In the genomic region with DNA sequence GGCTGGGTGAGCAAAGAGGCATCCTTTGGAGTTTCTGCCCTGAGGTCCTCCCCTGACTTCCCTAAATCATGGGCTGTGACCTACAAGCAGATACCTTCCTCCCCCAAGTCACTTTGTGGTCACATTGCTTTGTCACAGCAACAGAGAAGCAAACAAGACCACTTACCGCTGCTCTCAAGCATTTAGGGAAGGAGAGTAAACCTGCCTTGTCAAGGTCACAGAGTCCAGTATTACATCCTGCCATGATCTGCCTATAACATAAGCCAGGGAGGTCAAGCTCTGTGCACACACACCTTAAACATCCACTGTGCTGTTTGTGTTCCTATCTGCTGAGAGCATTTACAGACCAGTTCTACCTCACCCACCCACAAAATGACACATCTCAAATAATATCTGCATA, we compare ENCODE assay signal across 10 mouse cellular contexts.
DNase-seq lines count a peak whose midpoint lies in the region; ATAC-seq and TF ChIP-seq lines count a peak whose summit lies in the region.
"Had no signal": no experiment of that assay in that cellular context is flagged by ENCODE, and none has a peak within 500 bp of the region (broad histone marks: within the 10 kb centered on the region; RNA-seq: fewer than 3 reads in every experiment).

No protein-coding gene starts in this region.

- 0 out of 2 replicates have a peak, but pooled peaks cover 3% of the 10 kb centered on the region for H3K36me3 ChIP-seq in kidney, embryonic 15.5 days
- peaks cover 4 to 43% of the 10 kb centered on the region in 2 experiments for H3K36me3 ChIP-seq in CH12.LX (replicated peaks in 1 of 2; ENCODE audit: control insufficient read depth in 1 of 2, insufficient read depth in 1 of 2, low read length in 1 of 2)
- H3K36me3 ChIP-seq in heart, embryonic 16.5 days (ENCODE audit: control insufficient read depth, insufficient read depth), result peaks cover 3% of the 10 kb centered on the region; the same call in 1 of the 2 replicates
- H3K36me3 ChIP-seq in hindbrain, embryonic 11.5 days (ENCODE audit: control insufficient read depth, insufficient read depth, low read length), result no peaks in the 10 kb centered on the region

- peaks cover 5% of the 10 kb centered on the region for H3K79me2 ChIP-seq in CH12.LX (replicated peaks; ENCODE audit: control insufficient read depth, extremely low read depth, insufficient read depth, poor library complexity, severe bottlenecking)

- TF ChIP-seq RAD21 in CH12.LX (IDR thresholded peaks at IDR 0.05; ENCODE audit: low read depth, low read length), result no peak

- peak; percentile 67 for ATAC-seq in kidney, embryonic 15.5 days (replicated peaks; ENCODE audit: low FRiP score)
- ATAC-seq in heart, embryonic 16.5 days (replicated peaks; ENCODE audit: extremely low read depth, insufficient read depth, low FRiP score), result peak; percentile 56; the same call in 1 of the 2 replicates
- ATAC-seq in hindbrain, embryonic 11.5 days (ENCODE audit: low FRiP score), result no peak

- H3K9me3 ChIP-seq in kidney, embryonic 15.5 days (replicated peaks), result no peaks in the 10 kb centered on the region
- H3K9me3 ChIP-seq in CH12.LX (replicated peaks; ENCODE audit: low read length), result no peaks in the 10 kb centered on the region
- H3K9me3 ChIP-seq in heart, embryonic 16.5 days (replicated peaks; ENCODE audit: control insufficient read depth, low read length), result no peaks in the 10 kb centered on the region
- H3K9me3 ChIP-seq in hindbrain, embryonic 11.5 days (ENCODE audit: control insufficient read depth, low read length), result no peaks in the 10 kb centered on the region
- H3K9me3 ChIP-seq: forebrain, embryonic 10.5 days had no signal

- peaks cover 23% of the 10 kb centered on the region for H3K4me1 ChIP-seq in kidney, embryonic 15.5 days
- H3K4me1 ChIP-seq in CH12.LX (ENCODE audit: control insufficient read depth in 1 of 2, insufficient read depth in 2 of 2), result peaks cover 8 to 23% of the 10 kb centered on the region in 2 experiments
- peaks cover 23% of the 10 kb centered on the region for H3K4me1 ChIP-seq in heart, embryonic 16.5 days (ENCODE audit: control insufficient read depth, insufficient read depth, low read length)
- H3K4me1 ChIP-seq in hindbrain, embryonic 11.5 days (replicated peaks; ENCODE audit: control insufficient read depth, insufficient read depth, low read length), result no peaks in the 10 kb centered on the region

- TF ChIP-seq EP300 in CH12.LX (IDR thresholded peaks at IDR 0.05; ENCODE audit: low read length), result no peak

- TF ChIP-seq POLR2A in CH12.LX (IDR thresholded peaks at IDR 0.05; ENCODE audit: low read depth, low read length), result no peak

- no peak overlapping the region for H3K4me2 ChIP-seq in kidney, embryonic 15.5 days
- no peak overlapping the region for H3K4me2 ChIP-seq in CH12.LX (ENCODE audit: insufficient read depth, low read depth, poor library complexity, severe bottlenecking)
- H3K4me2 ChIP-seq in heart, embryonic 16.5 days (ENCODE audit: low read depth, low read length), result peak overlapping the region; percentile 41
- no peak overlapping the region for H3K4me2 ChIP-seq in hindbrain, embryonic 11.5 days (replicated peaks; ENCODE audit: low read depth, low read length)

- in situ Hi-C loops in CH12.LX (cut with MboI; ENCODE audit: low pct_ligation_motif_present, low pct_unique_long_range_greater_than_20kb, low sequenced_read_pairs), result no loop called here

- peak overlapping the region; percentile 37; the same call in 1 of the 2 replicates for H3K27ac ChIP-seq in kidney, embryonic 15.5 days
- no peak overlapping the region for H3K27ac ChIP-seq in CH12.LX (ENCODE audit: insufficient read depth, low read depth)
- H3K27ac ChIP-seq in heart, embryonic 16.5 days (ENCODE audit: low read length), result peak overlapping the region; percentile 47
- H3K27ac ChIP-seq in hindbrain, embryonic 11.5 days (ENCODE audit: low read depth, low read length), result no peak overlapping the region
- H3K27ac ChIP-seq: forebrain, embryonic 10.5 days had no signal

- no peak overlapping the region for H3K9ac ChIP-seq in kidney, embryonic 15.5 days
- H3K9ac ChIP-seq in CH12.LX (ENCODE audit: insufficient read depth, low read depth), result no peak overlapping the region
- no peak overlapping the region for H3K9ac ChIP-seq in heart, embryonic 16.5 days (ENCODE audit: low read length)
- no peak overlapping the region for H3K9ac ChIP-seq in hindbrain, embryonic 11.5 days (ENCODE audit: low read depth, low read length)

- dilution Hi-C loops in CH12.LX (cut with MboI; ENCODE audit: extremely low pct_ligation_motif_present, extremely low pct_unique_long_range_greater_than_20kb, low sequenced_read_pairs), result no loop called here

- no peak for TF ChIP-seq CTCF in CH12.LX (conservative IDR thresholded peaks at IDR 0.05 in 1 of 2, IDR thresholded peaks at IDR 0.05 in 1 of 2; ENCODE audit: low read depth in 2 of 2, low read length in 2 of 2)

- no peak for DNase-seq in kidney, adult 11 months
- DNase-seq in 416B (ENCODE audit: low read depth), result peak; percentile 91
- DNase-seq in CH12.LX (ENCODE audit: extremely low read depth), result peak; percentile 66
- no peak for DNase-seq in testis, postnatal 10 days (ENCODE audit: low spot score)
- DNase-seq in hindbrain, embryonic 11.5 days (ENCODE audit: low spot score), result no peak
- no peak for DNase-seq in adipocyte (ENCODE audit: low spot score)

- WGBS in kidney, embryonic 15.5 days, result 17% methylated on average over 1 of the region's 1 CpGs
- WGBS in heart, embryonic 16.5 days, result 33% methylated on average over 1 of the region's 1 CpGs
- WGBS in hindbrain, embryonic 11.5 days, result 70% methylated on average over 1 of the region's 1 CpGs

- no peaks in the 10 kb centered on the region for H3K27me3 ChIP-seq in kidney, embryonic 15.5 days
- H3K27me3 ChIP-seq in CH12.LX (replicated peaks), result no peaks in the 10 kb centered on the region
- H3K27me3 ChIP-seq in heart, embryonic 16.5 days (ENCODE audit: control insufficient read depth, insufficient read depth, low read length), result no peaks in the 10 kb centered on the region
- H3K27me3 ChIP-seq in hindbrain, embryonic 11.5 days (ENCODE audit: control insufficient read depth, insufficient read depth, low read length), result no peaks in the 10 kb centered on the region
- H3K27me3 ChIP-seq: Patski had no signal

- no peak overlapping the region for H3K4me3 ChIP-seq in kidney, embryonic 15.5 days (replicated peaks)
- H3K4me3 ChIP-seq in CH12.LX (replicated peaks in 1 of 3; ENCODE audit: low read depth in 2 of 3, low read length in 2 of 3, poor library complexity in 1 of 3), result no peak overlapping the region
- no peak overlapping the region for H3K4me3 ChIP-seq in heart, embryonic 16.5 days (ENCODE audit: low read length)
- H3K4me3 ChIP-seq in hindbrain, embryonic 11.5 days (ENCODE audit: low read depth, low read length), result no peak overlapping the region
- H3K4me3 ChIP-seq: forebrain, embryonic 10.5 days had no signal

TF ChIP-seq in CH12.LX, 34 proteins besides CTCF, POLR2A, EP300 and RAD21:
- TF ChIP-seq PAX5 (IDR thresholded peaks at IDR 0.05; ENCODE audit: low read length) (no peak), JUND (conservative IDR thresholded peaks at IDR 0.05; ENCODE audit: low read depth, low read length) (no peak), MXI1 (IDR thresholded peaks at IDR 0.05; ENCODE audit: low read depth, low read length) (no peak), ZC3H11A (IDR thresholded peaks at IDR 0.05; ENCODE audit: low read depth, low read length) (no peak), ELF1 (IDR thresholded peaks at IDR 0.05; ENCODE audit: low read depth, low read length) (no peak), TCF12 (IDR thresholded peaks at IDR 0.05; ENCODE audit: low read depth, low read length) (no peak)

Comparison
In these comparisons a context has a peak if more than half of its experiments do, and no peak if none do; other contexts are left out.
1. H3K27ac ChIP-seq: peak in kidney, embryonic 15.5 days (single experiment) and heart, embryonic 16.5 days (single experiment); none in CH12.LX (single experiment) and hindbrain, embryonic 11.5 days (single experiment).
2. DNase-seq: peak in 416B (single experiment) and CH12.LX (single experiment); none in kidney, adult 11 months (single experiment), testis, postnatal 10 days (single experiment), hindbrain, embryonic 11.5 days (single experiment) and adipocyte (single experiment).